Mouse (Mus musculus): ENCODE data around the gene Atxn7l1. TPM values are rescaled to one million over a fixed set of nuclear protein-coding genes. Genes with fewer than 3 reads are reported as not detected.
A peak's percentile ranks its signal among the peaks of the same experiment; 100 is the strongest.

Atxn7l1 gene
- total RNA-seq, 2 experiments from 2014 or later, result 63.2 to 64.8 TPM

DNA sequence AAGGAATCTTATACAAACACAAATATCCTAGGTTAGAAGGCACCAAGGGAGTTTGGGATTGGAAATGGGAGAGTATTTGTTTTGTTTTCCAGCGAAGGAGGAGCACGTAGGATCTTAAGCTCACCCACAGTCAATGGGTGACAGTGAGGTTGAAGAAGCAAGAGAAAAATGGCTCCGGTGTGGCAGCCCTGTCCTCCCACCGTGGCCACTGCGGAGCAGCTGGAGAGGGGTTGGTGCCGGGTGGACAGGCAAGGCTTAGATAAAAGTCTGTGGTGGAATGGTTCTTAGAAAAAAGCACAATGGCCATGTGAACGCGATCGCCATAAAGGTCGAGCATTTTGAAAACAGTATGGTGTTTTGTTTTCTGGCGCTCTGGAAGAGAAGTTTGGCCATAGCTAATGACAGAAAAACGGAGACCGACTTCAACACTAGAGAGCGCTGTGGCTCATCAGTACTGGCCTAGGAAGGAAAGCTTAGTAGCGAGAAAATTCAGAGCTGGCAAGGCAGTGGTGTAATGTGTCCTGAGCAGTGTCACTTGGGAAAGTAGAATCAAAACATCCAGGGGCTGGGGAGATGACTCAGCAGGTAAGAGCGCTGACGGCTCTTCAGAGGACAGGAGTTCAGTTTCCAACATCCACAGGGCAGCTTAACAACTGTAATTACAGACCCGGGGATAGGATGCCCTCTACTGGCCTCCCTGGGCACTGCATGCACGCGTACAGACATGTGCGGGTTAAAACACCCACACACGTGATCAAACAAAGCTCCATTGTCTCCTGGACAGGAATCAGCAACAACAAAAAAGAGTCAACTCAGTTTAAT lies 232.3 kb downstream of the Atxn7l1 start:
- intact Hi-C loops (cut with DNase I), result loop anchor here (5.0 kb wide), 2 partner anchors 353 to 468 kb away; no protein-coding TSS in a partner anchor
- peak; percentile 78 for TF ChIP-seq CTCF (IDR thresholded peaks at IDR 0.05)

DNA sequence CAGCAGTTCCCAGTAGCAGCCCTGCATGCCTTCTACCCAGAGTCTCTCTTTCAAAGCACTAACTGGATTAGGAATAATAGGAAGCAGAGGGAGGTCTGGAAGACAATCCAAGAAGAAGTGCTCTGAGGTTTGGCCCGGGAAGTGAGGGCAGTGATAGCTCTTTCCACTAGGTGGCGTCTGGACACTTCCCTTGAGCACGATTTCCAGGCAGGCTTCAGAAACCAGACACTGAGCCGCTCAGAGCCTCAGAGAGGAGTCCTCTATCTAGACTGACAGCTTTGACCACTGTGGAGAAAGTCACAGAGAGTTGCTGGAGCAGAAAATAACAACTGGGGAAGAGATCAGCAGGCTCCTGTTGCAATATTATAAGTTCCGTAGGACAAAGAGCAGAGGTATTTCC lies 241.3 kb downstream of the Atxn7l1 start:
- peak; percentile 72 to 79 for DNase-seq (ENCODE audit: extremely low spot score in 1 of 2, low spot score in 2 of 2)
- TF ChIP-seq CTCF (IDR thresholded peaks at IDR 0.05), result peak; percentile 88
- intact Hi-C loops (cut with DNase I), result loop anchor here (1.0 to 5.0 kb wide), 2 partner anchors 35 to 1803 kb away; no protein-coding TSS in a partner anchor
- Histone ChIP-seq H3K27ac (no peak overlapping the region), H3K4me3 (no peak overlapping the region)

More for the DNA sequence above, 232.3 kb downstream of the Atxn7l1 start:
- peak overlapping the region; percentile 13; the same call in 1 of the 2 replicates for H3K4me3 ChIP-seq
- peak; percentile 59 to 70 for DNase-seq (ENCODE audit: extremely low spot score in 1 of 2, low spot score in 2 of 2)
- no peak overlapping the region for H3K27ac ChIP-seq

DNA sequence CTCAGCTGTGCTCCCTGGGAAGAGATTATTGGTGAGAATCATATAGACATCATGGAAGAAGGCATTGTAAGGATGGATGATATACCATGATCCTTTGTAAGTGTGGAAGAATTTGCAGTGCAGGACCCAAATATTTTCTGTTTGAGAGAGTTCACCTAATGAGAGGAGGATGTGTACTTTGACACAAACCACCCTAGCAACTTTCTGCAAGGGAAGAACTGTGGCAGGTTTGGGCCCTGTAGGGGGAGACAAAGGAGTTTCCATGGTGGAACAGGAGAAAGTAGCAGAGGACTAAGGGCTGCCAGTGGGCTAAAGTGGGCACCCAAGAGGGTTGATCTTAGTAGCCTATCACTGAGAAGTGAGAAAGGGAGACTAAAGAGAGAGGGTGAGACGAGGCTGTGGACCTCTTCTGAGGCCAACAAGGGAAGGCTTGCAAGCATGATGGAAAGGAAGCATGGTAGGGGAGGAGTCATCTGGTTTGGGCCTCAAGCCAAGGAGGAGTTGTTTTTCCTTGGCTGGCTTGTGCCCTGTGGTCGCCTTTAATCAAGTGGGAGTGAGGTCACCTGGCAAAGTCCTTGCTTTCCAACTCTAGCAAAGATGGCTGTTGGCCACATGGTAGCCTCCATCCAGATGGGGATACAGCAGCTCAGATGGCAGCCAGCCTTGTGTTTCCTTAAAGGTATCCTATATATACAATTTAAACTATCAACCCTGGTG lies 243.5 kb downstream of the Atxn7l1 start:
- intact Hi-C loops (cut with DNase I), result no loop called here
- Histone ChIP-seq H3K27ac (no peak overlapping the region), H3K4me3 (no peak overlapping the region)
- no peak for DNase-seq (ENCODE audit: extremely low spot score in 1 of 2, low spot score in 2 of 2)
- no peak; the same call in none of the 2 replicates for TF ChIP-seq CTCF (IDR thresholded peaks at IDR 0.05)

DNA sequence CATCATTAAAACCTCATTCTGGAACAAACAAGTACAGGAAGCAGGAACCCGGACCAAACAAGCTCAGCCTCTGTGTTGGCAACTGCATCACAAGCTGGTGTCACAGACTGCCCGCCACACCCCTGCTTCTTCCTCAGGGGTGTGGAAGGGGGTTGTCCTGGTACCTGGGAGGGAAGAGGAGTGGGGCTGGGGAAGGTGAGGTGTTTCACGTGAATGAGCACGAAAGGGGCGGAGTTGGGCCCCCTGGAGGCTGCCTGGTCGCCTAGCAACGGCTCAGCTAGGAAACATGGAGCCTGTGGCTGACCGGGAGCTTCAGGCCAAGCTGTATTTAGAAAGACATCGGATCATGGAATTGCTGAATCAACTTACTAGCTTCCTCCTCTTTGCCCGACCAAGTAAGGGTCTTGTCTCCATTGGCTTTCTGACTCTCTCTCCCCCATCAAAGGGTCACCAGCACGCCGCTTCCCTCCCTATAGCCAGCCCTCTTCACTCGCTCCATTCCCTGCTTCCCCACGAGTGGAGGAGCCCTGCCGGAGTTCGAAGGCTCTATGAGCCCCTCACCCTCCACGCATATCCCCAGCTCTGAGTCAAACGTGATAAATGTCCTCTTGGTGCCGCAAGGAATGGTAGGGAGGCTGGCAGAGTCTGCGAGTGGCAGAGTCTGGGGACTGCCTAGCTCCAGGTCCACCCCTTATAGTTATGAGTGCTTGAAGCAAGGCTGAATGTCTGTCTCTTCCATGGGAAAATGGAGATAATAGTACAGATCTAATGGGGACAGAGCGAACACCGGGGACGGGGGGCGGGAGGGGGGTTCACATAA lies 247.5 kb downstream of the Atxn7l1 start, which contains the start of gene Efcab10:
Gene Efcab10, plus strand, starts transcription at position 51 of the 820 bp plus-strand sequence.
- DNase-seq (ENCODE audit: extremely low spot score in 1 of 2, low spot score in 2 of 2), result peak; percentile 55 to 67
- H3K27ac ChIP-seq, result peak within 1 kb of the TSS; percentile 78
- no peak; the same call in 1 of the 2 replicates for TF ChIP-seq CTCF (IDR thresholded peaks at IDR 0.05)
- intact Hi-C loops (cut with DNase I), result no loop called here
- peak within 1 kb of the TSS; percentile 48 for H3K4me3 ChIP-seq

DNA sequence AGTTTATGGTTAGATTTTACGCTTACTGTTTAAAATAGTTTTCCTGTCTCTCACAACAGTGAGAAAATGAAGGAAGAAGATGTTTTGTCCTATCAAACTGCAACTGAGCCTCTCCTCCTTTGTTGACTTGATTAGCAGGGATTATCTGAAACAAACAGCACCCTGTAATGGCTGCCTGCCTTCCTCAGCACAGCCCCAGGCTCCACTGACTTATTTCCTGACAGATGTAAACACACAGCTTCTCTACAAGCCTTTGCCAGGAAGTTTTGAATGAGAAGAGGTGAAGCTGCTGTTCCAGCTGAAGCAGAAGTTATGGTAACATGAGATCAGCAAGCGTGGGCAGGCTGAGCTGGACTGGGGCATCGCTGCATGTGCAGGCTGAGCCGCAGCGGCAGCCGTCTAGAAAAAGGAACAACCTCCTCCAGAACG lies 255.8 kb downstream of the Atxn7l1 start:
- DNase-seq (ENCODE audit: extremely low spot score in 1 of 2, low spot score in 2 of 2), result no peak
- H3K27ac ChIP-seq, result no peak overlapping the region
- H3K4me3 ChIP-seq, result no peak overlapping the region
- intact Hi-C loops (cut with DNase I), result no loop called here
- TF ChIP-seq CTCF (IDR thresholded peaks at IDR 0.05), result no peak

DNA sequence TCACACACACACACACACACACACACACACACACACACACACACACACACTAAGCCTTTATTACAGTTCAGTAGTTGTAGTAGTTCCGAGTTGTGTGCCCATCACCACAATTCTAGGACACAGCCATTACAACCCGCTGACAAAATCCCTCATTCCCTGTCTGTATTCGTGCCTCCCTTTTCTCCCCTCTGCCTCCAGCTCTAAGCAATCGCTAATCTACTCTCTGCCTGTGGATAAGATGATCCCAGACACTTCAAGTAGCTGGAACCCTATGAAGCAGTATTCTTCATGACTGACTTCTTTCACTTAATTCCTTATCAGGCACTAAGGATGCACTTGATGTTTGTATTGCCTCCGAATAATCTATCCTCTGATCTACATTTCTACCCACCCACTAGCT lies 257.5 kb downstream of the Atxn7l1 start:
- DNase-seq (ENCODE audit: extremely low spot score in 1 of 2, low spot score in 2 of 2), result no peak
- no peak overlapping the region for H3K27ac ChIP-seq
- no peak overlapping the region for H3K4me3 ChIP-seq
- TF ChIP-seq CTCF (IDR thresholded peaks at IDR 0.05), result no peak
- intact Hi-C loops (cut with DNase I), result no loop called here

DNA sequence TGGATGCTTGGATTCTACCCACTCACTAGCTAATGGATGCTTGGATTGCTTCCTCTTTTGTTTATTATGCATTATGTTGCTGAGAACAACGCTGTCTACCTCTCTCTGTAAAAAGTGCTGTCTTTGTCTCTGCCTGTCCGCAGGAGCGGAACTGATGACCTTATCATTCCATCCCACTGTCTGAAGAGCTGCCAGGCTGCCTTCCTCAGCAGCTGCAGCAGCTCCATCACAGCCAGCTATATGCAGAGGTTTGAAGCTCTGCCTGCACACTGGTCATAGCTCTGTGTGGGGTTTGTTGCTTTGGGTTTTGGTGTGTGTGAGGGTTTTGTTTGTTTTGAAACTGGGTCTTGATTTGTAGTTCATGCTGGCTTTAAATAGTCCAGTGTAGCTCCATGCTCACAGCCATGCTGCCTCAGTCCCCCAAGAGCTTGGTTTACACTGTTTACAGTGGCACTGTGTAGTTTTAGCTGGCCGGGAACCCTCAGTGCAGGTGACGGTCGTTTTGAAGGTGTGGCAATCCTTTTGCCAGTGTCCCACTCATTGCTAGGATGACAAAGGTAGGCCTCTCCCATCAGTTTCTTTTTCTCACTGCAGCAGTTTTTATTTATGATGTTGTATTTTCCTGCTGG lies 258.0 kb downstream of the Atxn7l1 start:
- H3K27ac ChIP-seq, result no peak overlapping the region
- intact Hi-C loops (cut with DNase I), result no loop called here
- no peak overlapping the region for H3K4me3 ChIP-seq
- no peak for DNase-seq (ENCODE audit: extremely low spot score in 1 of 2, low spot score in 2 of 2)
- TF ChIP-seq CTCF (IDR thresholded peaks at IDR 0.05), result no peak

DNA sequence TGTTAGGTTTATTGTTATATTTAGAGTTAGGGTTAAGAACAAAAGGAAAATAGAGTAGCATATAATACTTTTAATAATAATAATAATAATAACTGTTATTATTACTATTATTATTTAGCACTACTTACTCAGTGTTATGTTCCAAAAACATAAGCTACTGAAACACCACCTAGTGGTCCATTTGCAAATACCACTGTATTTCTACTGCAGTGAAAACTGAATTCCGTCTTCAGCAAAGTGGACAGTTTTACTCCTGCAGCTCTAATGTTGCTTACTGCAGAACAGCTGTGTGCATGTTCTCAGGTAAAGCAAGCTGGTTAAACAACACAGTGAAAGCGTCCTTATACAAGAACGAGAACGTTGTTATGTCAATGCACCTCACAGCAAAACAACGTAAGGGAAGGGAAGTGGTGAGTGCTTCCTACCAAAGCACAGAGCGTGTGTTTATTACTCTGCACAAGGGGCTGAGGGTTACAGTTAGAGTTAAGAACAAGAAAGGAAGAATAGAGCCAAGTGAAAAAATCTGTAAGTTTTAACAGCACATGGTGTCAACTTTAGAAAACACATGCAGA lies 264.2 kb downstream of the Atxn7l1 start:
- no peak for DNase-seq (ENCODE audit: extremely low spot score in 1 of 2, low spot score in 2 of 2)
- Histone ChIP-seq H3K27ac (no peak overlapping the region), H3K4me3 (no peak overlapping the region)
- intact Hi-C loops (cut with DNase I), result no loop called here
- peak; percentile 65 for TF ChIP-seq CTCF (IDR thresholded peaks at IDR 0.05)

Other genes starting within 250 kb of the Atxn7l1 start
- gene Sypl, start 193.8 kb upstream of the Atxn7l1 start, total RNA-seq (2021), result 10 to 100 TPM; 33.6 to 41.8 TPM
- gene Cdhr3, start 54.8 kb upstream of the Atxn7l1 start, total RNA-seq (2021), result 1 to 10 TPM; 1.4 to 2.4 TPM
- gene Efcab10, start 247.2 kb downstream of the Atxn7l1 start, total RNA-seq (2021), result 1 to 10 TPM; 1.5 to 2.6 TPM

All from left cerebral cortex, adult 2 months (tissue).